Mouse (Mus musculus): ENCODE data around the gene Nox4.

DNA sequence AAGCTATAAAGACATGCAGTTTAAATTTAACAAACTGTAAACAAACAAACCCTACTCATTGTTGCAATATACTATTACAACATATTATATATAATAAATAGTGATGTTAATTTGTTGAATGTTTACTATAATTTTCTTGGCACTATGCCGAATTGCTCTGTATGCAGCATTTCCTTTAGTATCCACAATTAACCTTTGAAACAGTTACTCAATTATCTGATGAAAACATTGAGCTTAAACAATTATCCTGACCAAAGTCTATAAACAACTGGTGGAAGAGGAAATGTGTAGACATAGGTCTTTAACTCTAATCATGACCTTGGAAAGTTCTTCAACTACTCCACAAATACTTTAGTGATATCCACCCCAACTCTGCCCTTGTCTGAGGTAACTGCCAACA lies 76.2 kb downstream of the Nox4 start:
- TF ChIP-seq POLR2A (IDR thresholded peaks at IDR 0.05; ENCODE audit: borderline replicate concordance, insufficient read depth, low read length) (no peak), CTCF (IDR thresholded peaks at IDR 0.05; ENCODE audit: borderline replicate concordance, insufficient read depth, low read depth, low read length) (no peak)
